Mouse (Mus musculus) right cerebral cortex, adult 18-20 months (tissue): ENCODE data around the gene Gm42420.

ENCODE experiments used
- DNase-seq: peaks from one replicate; pipeline ENCODE4 v3.0.0; 2022; ENCODE audit warnings: mixed read lengths

Gene Gm42420

GRCm38 (mm10) chr6:39573791-39574554, 11.6 kb upstream of the Gm42420 start, which contains the start of gene Adck2:
Gene Adck2 (plus strand): TSS chr6:39573873.
- DNase-seq, result peak; percentile 88

GRCm38 (mm10) chr6:39574555-39574869, 11.0 kb upstream of the Gm42420 start:
- no peak for DNase-seq

- no peak for DNase-seq
Observed at GRCm38 (mm10) chr6:39574951-39575350, 10.6 kb upstream of the Gm42420 start.

GRCm38 (mm10) chr6:39579552-39579951, 6.0 kb upstream of the Gm42420 start:
- peak; percentile 63 for DNase-seq

DNA sequence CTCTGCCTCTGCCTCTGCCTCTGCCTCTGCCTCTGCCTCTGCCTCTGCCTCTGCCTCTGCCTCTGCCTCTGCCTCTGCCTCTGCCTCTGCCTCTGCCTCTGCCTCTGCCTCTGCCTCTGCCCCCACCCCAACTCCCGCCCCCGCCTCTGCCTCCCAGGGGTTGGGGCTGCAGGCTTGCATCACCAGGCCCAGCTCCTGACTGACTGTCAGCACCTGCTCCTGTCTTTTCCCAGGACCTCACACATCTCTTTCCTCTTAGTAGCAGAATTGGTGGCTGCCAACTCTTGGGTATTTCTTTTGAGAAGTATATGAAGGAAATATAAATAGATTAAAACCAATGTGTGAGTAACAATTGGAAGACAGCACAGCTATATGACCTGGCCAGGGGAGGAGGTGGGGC, 5.0 kb upstream of the Gm42420 start:
- DNase-seq, result no peak

DNA sequence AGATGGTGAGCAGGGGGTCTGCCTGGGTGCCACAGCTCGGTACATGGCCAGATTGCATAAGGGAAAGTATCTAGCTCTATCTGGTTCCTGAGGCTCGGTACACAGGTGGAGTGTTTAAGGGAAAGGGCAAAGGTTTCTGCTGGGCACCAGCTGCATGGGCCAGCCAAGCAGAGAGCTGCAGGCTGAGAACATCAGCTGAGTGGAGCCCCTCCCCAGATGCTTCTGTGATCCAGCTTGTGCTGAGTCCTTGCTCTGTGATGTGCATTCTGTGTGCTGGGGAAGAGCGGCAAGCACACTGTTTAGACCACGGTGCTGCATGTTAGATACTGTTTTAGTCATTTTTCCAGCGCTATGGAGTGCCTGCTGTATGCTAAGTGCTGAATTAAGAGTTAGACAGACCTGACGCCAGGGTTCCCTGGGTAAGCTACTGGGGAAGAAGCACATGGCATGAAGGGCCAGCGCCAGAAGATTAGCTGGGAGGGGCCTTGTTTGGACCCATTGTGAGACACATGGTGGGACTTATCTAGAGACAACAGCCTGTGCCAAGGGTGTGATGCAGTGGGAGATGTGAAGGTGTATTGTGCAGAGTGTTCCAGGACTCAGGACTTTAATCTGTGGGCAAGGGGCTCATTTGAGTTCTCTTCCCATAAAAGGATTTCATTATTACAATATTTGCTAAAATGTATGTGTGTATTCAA, 4.3 kb upstream of the Gm42420 start:
- no peak for DNase-seq

DNA sequence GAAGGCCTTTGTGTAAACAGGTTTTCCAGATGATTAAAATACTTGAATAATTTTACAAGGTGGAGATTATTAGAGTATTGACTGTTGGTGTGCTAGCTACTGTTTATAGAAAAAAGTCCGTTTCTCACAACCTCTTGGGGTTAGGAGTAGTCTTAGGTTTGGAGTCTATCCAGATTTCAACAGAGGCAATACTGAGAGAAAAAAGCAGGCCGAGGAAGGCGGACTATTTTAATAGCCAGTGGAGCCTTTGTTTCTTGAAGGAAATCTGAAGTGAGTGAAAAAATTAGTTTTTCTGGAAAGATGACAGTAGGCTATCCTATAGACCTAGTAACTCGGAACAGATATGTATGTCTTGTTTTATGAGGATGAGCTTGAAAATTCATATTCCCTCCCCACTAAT, 5.9 kb downstream of the Gm42420 start:
- no peak for DNase-seq

DNA sequence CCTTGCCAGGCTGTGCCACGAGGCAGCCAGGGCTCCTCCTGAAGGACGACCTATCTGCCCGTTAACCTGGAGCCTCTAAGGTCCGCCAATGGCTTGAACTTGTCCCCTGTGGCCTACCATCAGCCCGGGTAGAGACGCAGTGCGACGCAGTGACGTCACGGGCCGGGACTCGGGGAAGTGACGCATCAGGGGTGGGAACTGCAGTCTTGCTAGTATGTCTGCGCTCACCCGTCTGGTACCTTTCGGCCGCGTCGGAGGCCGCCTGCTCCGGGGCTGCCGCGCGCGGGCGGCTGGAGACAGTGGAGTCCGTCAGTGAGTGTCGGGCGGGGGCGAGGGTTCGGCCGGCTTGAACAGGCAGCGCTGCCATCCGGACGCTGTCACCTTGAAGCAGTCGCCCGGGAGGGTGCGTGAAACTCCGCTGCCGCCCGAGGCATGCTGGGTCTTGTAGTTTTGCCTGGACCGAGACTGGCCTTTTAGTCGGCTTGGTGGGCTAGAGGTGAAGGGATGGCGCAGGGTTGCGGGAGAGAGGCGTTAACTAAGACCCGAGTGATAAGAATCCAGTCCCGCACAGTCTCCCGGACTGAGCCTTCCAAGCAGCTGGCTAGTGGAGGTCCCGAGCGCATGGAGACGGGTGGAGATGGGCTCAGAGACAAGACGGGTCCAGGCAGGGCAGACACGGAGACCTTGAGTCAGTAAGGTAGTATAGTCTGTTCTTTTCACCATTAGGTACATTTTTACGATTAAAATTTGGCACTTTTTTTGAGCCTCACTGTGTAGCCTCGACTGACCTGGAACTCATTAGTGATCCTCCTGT, 7.1 kb downstream of the Gm42420 start, which contains the start of gene Ndufb2:
Ndufb2 (plus strand) TSS at position 174 of the 814 bp plus-strand sequence.
- peak; percentile 95 for DNase-seq

DNA sequence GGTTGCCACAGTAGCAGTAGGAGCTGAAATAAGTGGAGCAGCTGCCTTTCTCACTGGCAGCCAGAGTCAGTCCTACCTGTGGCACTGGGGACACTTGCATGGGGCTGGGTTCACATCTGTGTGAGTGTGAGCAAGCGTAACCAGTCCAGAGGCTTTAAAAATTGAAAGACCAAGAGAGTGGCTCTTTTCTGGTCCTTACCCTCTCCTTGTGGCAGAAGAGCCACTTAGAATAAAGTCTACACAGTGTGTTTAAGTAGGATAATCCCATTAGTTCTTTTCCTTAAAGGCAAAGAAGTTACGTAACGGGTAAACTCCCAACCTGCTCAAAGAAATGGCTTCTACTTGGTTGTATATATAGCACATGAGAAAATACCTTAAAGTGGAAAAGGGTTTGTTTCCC, 15.3 kb downstream of the Gm42420 start:
- no peak for DNase-seq

- no peak for DNase-seq
Observed at GRCm38 (mm10) chr6:39601828-39602227, 16.3 kb downstream of the Gm42420 start.

DNA sequence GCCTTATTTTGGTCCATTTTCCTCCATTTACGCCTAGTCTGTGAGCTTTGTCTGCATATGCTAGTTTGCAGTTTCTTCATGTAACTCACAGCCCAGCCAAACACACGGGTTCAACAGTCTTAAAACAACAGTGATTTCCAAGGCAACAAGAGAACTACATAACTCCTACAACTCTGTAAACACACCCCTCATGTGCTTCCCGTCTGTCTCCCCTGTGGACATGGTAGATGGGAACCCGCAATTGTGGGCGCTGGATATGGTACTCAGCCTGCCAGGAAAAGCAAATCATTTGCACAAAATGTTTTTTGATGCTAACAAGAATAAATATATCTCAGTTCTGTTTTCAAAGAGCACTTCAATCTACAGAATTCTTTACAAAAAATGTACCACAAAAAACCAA, 19.0 kb downstream of the Gm42420 start:
- DNase-seq, result no peak

DNA sequence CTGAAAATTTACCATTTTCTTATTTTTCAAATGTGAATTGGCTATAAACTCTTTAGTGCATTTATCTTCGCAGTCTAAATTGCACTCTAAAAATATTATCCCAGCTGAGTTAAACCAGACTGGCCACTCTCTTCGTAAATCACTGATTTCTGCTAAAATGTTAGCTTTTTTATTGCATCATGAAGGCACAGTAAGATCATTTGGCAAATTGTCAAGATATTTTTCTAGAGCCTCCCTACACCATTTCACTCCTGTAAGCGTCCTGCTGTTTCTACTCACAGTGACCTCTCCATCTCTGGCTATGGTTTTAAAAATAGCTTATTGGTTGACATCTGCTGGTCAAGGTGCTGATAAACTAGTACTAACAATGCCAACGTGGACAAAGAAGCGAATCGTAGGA, 20.5 kb downstream of the Gm42420 start:
- DNase-seq, result no peak

DNA sequence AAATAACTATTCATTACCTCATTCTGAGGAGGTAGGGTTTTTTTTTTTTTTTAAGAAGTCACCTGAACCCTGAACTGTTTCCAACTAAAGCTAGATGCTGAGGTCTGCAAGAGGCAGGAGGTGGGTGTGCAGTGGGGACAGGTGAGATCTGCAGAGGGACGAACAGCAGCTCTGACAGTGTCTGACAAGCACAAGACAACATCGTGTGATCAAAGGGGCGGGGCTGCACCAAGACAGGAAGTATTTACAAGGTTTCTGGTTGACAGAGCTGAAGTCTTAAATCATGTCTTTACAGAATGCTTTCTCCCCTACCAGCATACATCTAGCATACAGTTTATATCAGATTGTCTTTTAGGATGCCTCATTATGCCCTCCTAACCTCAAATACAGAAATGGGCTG, 21.3 kb downstream of the Gm42420 start:
- DNase-seq, result no peak

DNA sequence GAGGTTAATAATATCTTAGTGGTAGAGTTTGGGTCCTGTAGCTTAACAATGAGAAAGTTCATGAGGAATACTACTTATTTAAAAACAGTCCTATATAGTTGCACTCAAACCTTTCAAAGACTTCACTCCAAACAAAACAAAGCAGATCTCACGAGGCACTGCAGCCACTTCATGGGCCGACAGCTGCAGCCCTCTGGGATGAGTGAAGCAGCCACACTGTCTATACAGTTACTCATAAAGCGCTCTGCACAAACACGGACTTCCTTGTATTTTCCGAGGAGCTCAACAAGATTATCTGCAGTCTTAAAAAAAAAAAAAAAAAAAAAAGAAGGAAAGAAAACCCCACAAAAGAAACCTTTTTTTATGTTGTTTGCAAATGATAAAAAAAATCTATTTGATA, 21.8 kb downstream of the Gm42420 start:
- no peak for DNase-seq

GRCm38 (mm10) chr6:39610207-39610606, 24.7 kb downstream of the Gm42420 start:
- DNase-seq, result no peak

GRCm38 (mm10) chr6:39611296-39611695, 25.7 kb downstream of the Gm42420 start:
- DNase-seq, result no peak
